Mouse (Mus musculus) spleen, embryonic (tissue): ENCODE results near the gene Pgpep1l.

Source experiments
- CTCF ChIA-PET: fragments of 350-600 bp; sonication (Branson Sonifier 250); formaldehyde crosslinking; loops from one replicate; lab custom pipeline; 2022; lab: Charles Lee

Gene Pgpep1l

GRCm38 (mm10) chr7:68283776-68284175 lies 19.7 kb upstream of the Pgpep1l start:
- CTCF ChIA-PET, result interaction anchor here (0.6 kb wide), 1 partner anchor 233 kb away, joined by 4 read pairs; no protein-coding TSS in a partner anchor

GRCm38 (mm10) chr7:68283133-68283520 lies 19.1 kb upstream of the Pgpep1l start:
- CTCF ChIA-PET, result interaction anchor here (0.7 kb wide), 1 partner anchor 14 kb away, joined by 6 read pairs; no protein-coding TSS in a partner anchor

GRCm38 (mm10) chr7:68282304-68283132 lies 18.5 kb upstream of the Pgpep1l start:
- CTCF ChIA-PET, result interaction anchor here (0.6 to 0.7 kb wide), 3 partner anchors 14 to 55 kb away, joined by 4 to 7 read pairs (median 6); no protein-coding TSS in a partner anchor

GRCm38 (mm10) chr7:68281341-68281740 lies 17.3 kb upstream of the Pgpep1l start:
- CTCF ChIA-PET, result interaction anchor here (1.4 kb wide), 1 partner anchor 11 kb away, joined by 4 read pairs; no protein-coding TSS in a partner anchor

GRCm38 (mm10) chr7:68280352-68280869 lies 16.4 kb upstream of the Pgpep1l start:
- CTCF ChIA-PET, result interaction anchor here (0.6 to 1.4 kb wide), 2 partner anchors 10 to 40 kb away, joined by 4 read pairs; no protein-coding TSS in a partner anchor

GRCm38 (mm10) chr7:68279481-68279880 lies 15.4 kb upstream of the Pgpep1l start:
- CTCF ChIA-PET, result no interaction called here

- CTCF ChIA-PET, result interaction anchor here (0.6 kb wide), 1 partner anchor 14 kb away, joined by 6 read pairs; no protein-coding TSS in a partner anchor
These were observed 14.9 kb upstream of the Pgpep1l start for GRCm38 (mm10) chr7:68278908-68279307.

- CTCF ChIA-PET, result interaction anchor here (0.7 kb wide), 1 partner anchor 230 kb away, joined by 4 read pairs; no protein-coding TSS in a partner anchor
These were observed 14.4 kb upstream of the Pgpep1l start for GRCm38 (mm10) chr7:68278385-68278784.

- CTCF ChIA-PET, result interaction anchor here (0.7 kb wide), 1 partner anchor 229 kb away, joined by 4 read pairs; no protein-coding TSS in a partner anchor
These were observed 13.9 kb upstream of the Pgpep1l start for GRCm38 (mm10) chr7:68277897-68278270.

- CTCF ChIA-PET, result interaction anchor here (0.7 kb wide), 1 partner anchor 228 kb away, joined by 4 read pairs; no protein-coding TSS in a partner anchor
These were observed 13.2 kb upstream of the Pgpep1l start for GRCm38 (mm10) chr7:68277054-68277896.

- CTCF ChIA-PET, result no interaction called here
These were observed 12.1 kb upstream of the Pgpep1l start for GRCm38 (mm10) chr7:68275838-68276731.

GRCm38 (mm10) chr7:68275445-68275837 lies 11.4 kb upstream of the Pgpep1l start:
- CTCF ChIA-PET, result interaction anchor here (0.9 kb wide), 1 partner anchor 27 kb away, joined by 4 read pairs; no protein-coding TSS in a partner anchor

GRCm38 (mm10) chr7:68274951-68275350 lies 10.9 kb upstream of the Pgpep1l start:
- CTCF ChIA-PET, result interaction anchor here (0.9 kb wide), 1 partner anchor 28 kb away, joined by 4 read pairs; no protein-coding TSS in a partner anchor

- CTCF ChIA-PET, result interaction anchor here (0.9 kb wide), 1 partner anchor 29 kb away, joined by 4 read pairs; no protein-coding TSS in a partner anchor
These were observed 10.2 kb upstream of the Pgpep1l start for GRCm38 (mm10) chr7:68274218-68274617.

- CTCF ChIA-PET, result no interaction called here
These were observed 9.5 kb upstream of the Pgpep1l start, which contains the start of gene Fam169b for GRCm38 (mm10) chr7:68273515-68273914. Gene Fam169b, plus strand, starts transcription at chr7:68273839.

GRCm38 (mm10) chr7:68272607-68273006 lies 8.6 kb upstream of the Pgpep1l start:
- CTCF ChIA-PET, result no interaction called here

- CTCF ChIA-PET, result no interaction called here
These were observed 7.8 kb upstream of the Pgpep1l start for GRCm38 (mm10) chr7:68271816-68272215.

- CTCF ChIA-PET, result interaction anchor here (1.0 to 1.2 kb wide), 2 partner anchors 11 to 19 kb away, joined by 4 read pairs; no protein-coding TSS in a partner anchor
These were observed 6.5 kb upstream of the Pgpep1l start for GRCm38 (mm10) chr7:68270551-68270950.

- CTCF ChIA-PET, result no interaction called here
These were observed 2.7 kb upstream of the Pgpep1l start for GRCm38 (mm10) chr7:68266691-68267090.

GRCm38 (mm10) chr7:68265391-68265790 lies 1.4 kb upstream of the Pgpep1l start:
- CTCF ChIA-PET, result no interaction called here
